Mouse (Mus musculus): Measurements from ENCODE around the gene Tfip11. TPM values are rescaled to one million over a fixed set of nuclear protein-coding genes. Genes with fewer than 3 reads are reported as not detected.
A peak's percentile ranks its signal among the peaks of the same experiment; 100 is the strongest.

Gene Tfip11
- polyA plus RNA-seq, 1 experiment = 26.4 TPM

DNA sequence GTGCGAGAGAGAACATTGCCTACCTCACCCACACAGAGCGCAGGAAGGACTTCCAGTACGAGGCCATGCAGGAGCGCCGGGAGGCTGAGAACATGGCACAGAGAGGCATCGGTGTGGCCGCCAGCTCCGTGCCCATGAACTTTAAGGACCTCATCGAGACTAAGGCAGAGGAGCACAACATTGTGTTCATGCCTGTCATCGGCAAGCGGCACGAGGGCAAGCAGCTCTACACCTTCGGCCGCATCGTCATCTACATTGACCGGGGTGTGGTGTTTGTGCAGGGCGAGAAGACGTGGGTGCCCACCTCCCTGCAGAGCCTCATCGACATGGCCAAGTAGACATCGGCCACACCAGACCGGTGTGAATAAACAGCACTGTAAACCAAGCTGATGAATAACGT lies 10.8 kb downstream of the Tfip11 start:
- Histone ChIP-seq H3K4me3 (ENCODE audit: insufficient read depth, low read length) (no peak overlapping the region), H3K27ac (ENCODE audit: insufficient read depth, low read depth, low read length) (no peak overlapping the region), H3K4me1 (ENCODE audit: control insufficient read depth, insufficient read depth, low read length) (peaks cover 16% of the 10 kb centered on the region)
- no peak for TF ChIP-seq POLR2A (IDR thresholded peaks at IDR 0.05; ENCODE audit: borderline replicate concordance, low read depth, low read length)
- TF ChIP-seq CTCF (IDR thresholded peaks at IDR 0.05; ENCODE audit: low read depth, low read length) = no peak

DNA sequence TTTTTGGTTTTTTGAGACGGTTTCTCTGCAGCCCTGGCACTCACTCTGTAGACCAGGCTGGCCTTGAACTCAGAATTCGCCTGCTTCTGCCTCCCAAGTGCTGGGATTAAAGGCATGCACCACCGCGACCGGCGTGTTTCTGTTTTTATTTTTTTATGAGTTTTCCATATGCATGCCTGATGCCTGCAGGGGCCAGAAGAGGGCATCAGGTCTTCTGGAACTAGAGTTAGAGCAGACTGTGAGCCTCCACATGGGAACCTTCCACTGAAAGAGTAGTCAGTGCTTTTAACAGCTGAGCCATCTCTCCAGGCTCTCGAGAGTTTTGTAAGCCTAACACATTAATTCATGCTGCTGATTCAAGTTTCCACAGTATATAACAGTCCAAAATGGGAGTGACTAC lies 13.1 kb downstream of the Tfip11 start:
- TF ChIP-seq CTCF (IDR thresholded peaks at IDR 0.05; ENCODE audit: low read depth, low read length) = no peak
- TF ChIP-seq POLR2A (IDR thresholded peaks at IDR 0.05; ENCODE audit: borderline replicate concordance, low read depth, low read length) = no peak
- Histone ChIP-seq H3K4me1 (ENCODE audit: control insufficient read depth, insufficient read depth, low read length) (peaks cover 24% of the 10 kb centered on the region), H3K27ac (ENCODE audit: insufficient read depth, low read depth, low read length) (no peak overlapping the region), H3K4me3 (ENCODE audit: insufficient read depth, low read length) (no peak overlapping the region)

GRCm38 (mm10) chr5:112342463-112343204 lies 16.5 kb downstream of the Tfip11 start, which contains the start of the genes Srrd and Hps4:
Gene Srrd (minus strand): TSS chr5:112343040.
Gene Hps4 (plus strand): TSS chr5:112343083.
- TF ChIP-seq POLR2A (IDR thresholded peaks at IDR 0.05; ENCODE audit: borderline replicate concordance, low read depth, low read length) = no peak
- no peak for TF ChIP-seq CTCF (IDR thresholded peaks at IDR 0.05; ENCODE audit: low read depth, low read length)
- Histone ChIP-seq H3K27ac (ENCODE audit: insufficient read depth, low read depth, low read length) (peak within 1 kb of the TSS; percentile 84), H3K4me3 (ENCODE audit: insufficient read depth, low read length) (peak within 1 kb of the TSS; percentile 83), H3K4me1 (ENCODE audit: control insufficient read depth, insufficient read depth, low read length) (peaks cover 31% of the 10 kb centered on the region)

DNA sequence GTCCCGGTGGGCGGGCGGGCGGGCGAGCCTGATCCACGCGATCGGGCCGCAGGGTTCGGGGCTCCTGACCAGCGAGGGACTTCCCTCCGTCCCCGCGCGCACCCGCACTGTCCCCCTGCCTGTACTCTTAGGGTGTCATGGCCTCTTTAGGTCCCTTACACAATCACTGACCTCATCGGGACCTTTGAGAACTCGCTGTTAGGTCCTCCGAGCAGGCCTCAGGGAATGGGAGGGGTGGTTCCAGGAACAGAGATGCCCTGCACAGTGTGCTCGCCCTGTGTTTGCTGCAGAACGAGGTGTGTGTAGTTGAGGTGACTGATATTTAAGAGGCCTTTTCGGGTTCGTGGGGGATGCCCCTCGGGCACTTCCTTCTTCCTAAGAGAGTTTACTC lies 17.0 kb downstream of the Tfip11 start:
- peak overlapping the region; percentile 27; the same call in 1 of the 2 replicates for H3K27ac ChIP-seq (ENCODE audit: insufficient read depth, low read depth, low read length)
- no peak for TF ChIP-seq CTCF (IDR thresholded peaks at IDR 0.05; ENCODE audit: low read depth, low read length)
- TF ChIP-seq POLR2A (IDR thresholded peaks at IDR 0.05; ENCODE audit: borderline replicate concordance, low read depth, low read length) = no peak
- H3K4me1 ChIP-seq (ENCODE audit: control insufficient read depth, insufficient read depth, low read length) = peaks cover 31% of the 10 kb centered on the region
- peak overlapping the region; percentile 83 for H3K4me3 ChIP-seq (ENCODE audit: insufficient read depth, low read length)

DNA sequence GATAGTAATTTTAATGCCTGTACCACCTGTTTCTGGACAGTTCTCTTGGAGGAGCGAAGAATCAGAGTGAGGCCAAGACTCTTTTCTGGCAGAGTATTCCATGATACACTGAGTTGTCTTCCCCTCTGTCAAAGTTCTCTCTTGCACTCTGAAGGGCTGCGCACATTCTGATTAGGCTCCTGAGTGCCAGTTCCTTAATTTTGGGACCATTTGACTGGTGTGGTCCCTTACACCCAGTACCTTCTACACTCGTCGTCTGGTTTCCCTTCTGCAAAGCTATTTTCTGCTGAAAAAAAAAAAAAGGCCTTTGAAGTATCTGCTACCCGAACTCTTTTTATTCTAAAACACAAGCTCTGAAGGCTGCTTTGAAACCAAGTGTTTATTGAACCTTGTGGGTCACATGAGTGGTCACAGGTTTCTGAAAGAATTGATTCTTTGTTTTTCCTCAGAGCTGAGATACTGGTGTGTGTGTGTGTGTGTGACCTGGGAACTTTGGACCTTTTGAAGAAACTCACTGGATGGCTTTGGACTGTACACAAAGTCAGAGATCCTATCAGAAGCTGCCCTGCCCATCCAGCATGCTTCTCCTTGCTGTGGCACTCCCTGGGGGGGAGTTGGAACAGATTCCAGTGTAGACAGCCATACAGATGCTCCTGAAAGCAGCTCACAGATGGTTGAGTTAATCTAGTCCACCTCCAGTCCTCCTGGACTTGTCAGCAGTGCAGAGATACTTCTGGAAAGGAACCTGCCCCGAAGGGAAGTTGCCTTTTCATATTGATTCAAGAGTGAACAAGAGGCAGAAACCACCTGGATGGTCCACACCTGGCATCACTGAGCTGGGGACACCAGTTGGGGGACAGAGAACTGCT lies 18.2 kb downstream of the Tfip11 start:
- H3K27ac ChIP-seq (ENCODE audit: insufficient read depth, low read depth, low read length) = no peak overlapping the region
- no peak overlapping the region for H3K4me3 ChIP-seq (ENCODE audit: insufficient read depth, low read length)
- TF ChIP-seq CTCF (IDR thresholded peaks at IDR 0.05; ENCODE audit: low read depth, low read length) (no peak), POLR2A (IDR thresholded peaks at IDR 0.05; ENCODE audit: borderline replicate concordance, low read depth, low read length) (no peak)

DNA sequence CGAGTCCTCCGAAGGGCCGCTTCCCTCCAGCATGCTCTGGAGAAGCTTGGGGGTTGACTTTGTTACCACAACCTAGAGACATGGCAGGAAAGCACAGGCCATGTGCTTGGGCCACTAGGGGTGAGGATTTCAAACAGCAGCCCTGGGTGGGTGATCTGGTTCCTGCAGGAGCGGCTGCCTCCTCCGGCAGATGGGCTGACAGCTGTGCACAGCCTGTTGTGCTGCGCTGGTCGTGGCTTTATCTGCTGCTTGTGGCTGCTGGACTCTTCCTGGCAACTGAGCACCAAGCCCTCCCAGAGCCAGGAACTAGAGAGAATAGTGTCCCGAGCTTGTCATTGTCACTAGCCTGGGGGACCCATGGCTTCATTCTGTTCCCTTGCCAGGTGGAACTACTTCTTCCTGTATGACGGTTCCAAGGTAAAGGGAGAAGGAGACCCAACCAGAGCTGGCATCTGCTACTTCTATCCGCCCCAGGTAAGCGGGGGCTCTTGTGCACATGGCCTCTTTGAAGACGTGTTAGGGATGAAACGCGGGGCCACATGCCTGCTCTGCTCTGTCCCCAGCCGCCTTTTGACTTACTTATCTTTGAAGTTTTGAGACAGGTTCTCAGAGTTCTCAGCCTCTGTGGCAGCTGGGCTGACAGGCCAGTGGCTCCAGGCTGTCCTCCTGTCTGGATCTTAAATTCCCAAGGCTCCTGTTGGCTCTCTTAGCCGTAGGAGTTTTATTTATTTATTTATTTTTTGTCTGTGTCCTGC lies 20.2 kb downstream of the Tfip11 start:
- Histone ChIP-seq H3K4me1 (ENCODE audit: control insufficient read depth, insufficient read depth, low read length) (peaks cover 20% of the 10 kb centered on the region), H3K4me3 (ENCODE audit: insufficient read depth, low read length) (no peak overlapping the region)
- TF ChIP-seq POLR2A (IDR thresholded peaks at IDR 0.05; ENCODE audit: borderline replicate concordance, low read depth, low read length) = no peak
- TF ChIP-seq CTCF (IDR thresholded peaks at IDR 0.05; ENCODE audit: low read depth, low read length) = no peak

More for the DNA sequence above, 18.2 kb downstream of the Tfip11 start:
- peaks cover 31% of the 10 kb centered on the region for H3K4me1 ChIP-seq (ENCODE audit: control insufficient read depth, insufficient read depth, low read length)

DNA sequence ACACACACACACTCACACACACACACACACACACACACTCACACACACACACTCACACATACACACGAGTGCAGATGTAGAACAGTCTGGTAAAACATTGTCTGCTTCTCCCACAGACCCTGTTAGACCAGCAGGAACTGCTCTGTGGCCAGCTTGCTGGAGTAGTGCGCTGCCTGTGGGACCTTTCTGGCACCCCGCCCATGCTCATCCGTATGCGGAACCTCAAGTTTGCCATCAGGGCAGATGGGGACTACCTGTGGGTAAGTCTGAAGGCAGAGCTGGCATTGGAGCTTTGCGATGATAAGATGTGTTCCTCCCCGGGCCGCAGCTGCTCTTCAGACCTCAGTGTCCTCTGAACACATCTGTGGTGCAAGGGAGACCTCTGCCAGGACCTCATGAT lies 23.0 kb downstream of the Tfip11 start:
- TF ChIP-seq CTCF (IDR thresholded peaks at IDR 0.05; ENCODE audit: low read depth, low read length) = no peak
- no peak for TF ChIP-seq POLR2A (IDR thresholded peaks at IDR 0.05; ENCODE audit: borderline replicate concordance, low read depth, low read length)
- no peak overlapping the region for H3K27ac ChIP-seq (ENCODE audit: insufficient read depth, low read depth, low read length)
- peaks cover 13% of the 10 kb centered on the region for H3K4me1 ChIP-seq (ENCODE audit: control insufficient read depth, insufficient read depth, low read length)
- no peak overlapping the region for H3K4me3 ChIP-seq (ENCODE audit: insufficient read depth, low read length)

More for the DNA sequence above, 20.2 kb downstream of the Tfip11 start:
- H3K27ac ChIP-seq (ENCODE audit: insufficient read depth, low read depth, low read length) = no peak overlapping the region

- Histone ChIP-seq H3K4me3 (ENCODE audit: insufficient read depth, low read length) (no peak overlapping the region), H3K27ac (ENCODE audit: insufficient read depth, low read depth, low read length) (peak overlapping the region; percentile 61), H3K4me1 (ENCODE audit: control insufficient read depth, insufficient read depth, low read length) (peaks cover 20% of the 10 kb centered on the region)
- no peak for TF ChIP-seq CTCF (IDR thresholded peaks at IDR 0.05; ENCODE audit: low read depth, low read length)
- no peak for TF ChIP-seq POLR2A (IDR thresholded peaks at IDR 0.05; ENCODE audit: borderline replicate concordance, low read depth, low read length)
Observed at GRCm38 (mm10) chr5:112355493-112355892, 29.3 kb downstream of the Tfip11 start.

- Histone ChIP-seq H3K4me1 (ENCODE audit: control insufficient read depth, insufficient read depth, low read length) (peaks cover 20% of the 10 kb centered on the region), H3K4me3 (ENCODE audit: insufficient read depth, low read length) (no peak within 1 kb of the TSS), H3K27ac (ENCODE audit: insufficient read depth, low read depth, low read length) (peak within 1 kb of the TSS; percentile 61)
- TF ChIP-seq CTCF (IDR thresholded peaks at IDR 0.05; ENCODE audit: low read depth, low read length) (no peak), POLR2A (IDR thresholded peaks at IDR 0.05; ENCODE audit: borderline replicate concordance, low read depth, low read length) (no peak)
Observed at GRCm38 (mm10) chr5:112355910-112356309, 29.8 kb downstream of the Tfip11 start, which contains the start of gene Gm6583. Gene Gm6583 (minus strand): TSS chr5:112356033.
